Mouse (Mus musculus) liver, embryonic 11.5 days (tissue): ENCODE measurements around the gene Oprd1. TPM values are rescaled to one million over a fixed set of nuclear protein-coding genes. Genes with fewer than 3 reads are reported as not detected.

Source experiments
- ATAC-seq: fragments of 200-750 bp; cut with Nextera tagmentation; replicated peaks from 2 replicates; pipeline ENCODE4 v1.8.0; 2017; ENCODE audit warnings: moderate number of reproducible peaks, mild to moderate bottlenecking, moderate TSS enrichment, moderate library complexity; ENCODE audit not compliant: low FRiP score
- DNase-seq: peaks from one replicate; pipeline ENCODE4 v3.0.0-alpha.2; 2017; ENCODE audit warnings: low spot score
- H3K27ac ChIP-seq: fragments of 300-500 bp; sonication (generic); 2 replicates; pipeline ENCODE4 v1.5.1; 2014; ENCODE audit warnings: mild to moderate bottlenecking, low read depth, low read length, control low read depth
- H3K27me3 ChIP-seq: fragments of 300-500 bp; sonication (generic); replicated peaks from 2 replicates; pipeline ENCODE4 v1.6.1; 2014; ENCODE audit warnings: low read length, mixed read lengths; ENCODE audit not compliant: control insufficient read depth, insufficient read depth
- H3K36me3 ChIP-seq: fragments of 300-500 bp; sonication (generic); 2 replicates; pipeline ENCODE4 v1.6.1; 2014; ENCODE audit warnings: mild to moderate bottlenecking, low read length, moderate library complexity, mixed read lengths; ENCODE audit not compliant: control insufficient read depth, insufficient read depth
- H3K4me1 ChIP-seq: fragments of 300-500 bp; sonication (generic); replicated peaks from 2 replicates; pipeline ENCODE4 v1.6.1; 2014; ENCODE audit warnings: low read length, mixed read lengths; ENCODE audit not compliant: control insufficient read depth, insufficient read depth
- H3K4me2 ChIP-seq: fragments of 300-500 bp; sonication (generic); 2 replicates; pipeline ENCODE4 v1.6.1; 2014; ENCODE audit warnings: mild to moderate bottlenecking, control low read depth, moderate library complexity
- H3K4me3 ChIP-seq: fragments of 300-500 bp; sonication (generic); 2 replicates; pipeline ENCODE4 v1.5.1; 2014; ENCODE audit warnings: low read depth, low read length, control low read depth
- H3K9ac ChIP-seq: fragments of 300-500 bp; sonication (generic); 2 replicates; pipeline ENCODE4 v1.6.1; 2014; ENCODE audit warnings: low read depth, low read length, control low read depth
- H3K9me3 ChIP-seq: fragments of 300-500 bp; sonication (generic); 2 replicates; pipeline ENCODE4 v1.6.1; 2016; ENCODE audit warnings: low read length, inconsistent platforms, mixed read lengths; ENCODE audit not compliant: control insufficient read depth
- WGBS: fragments of 180-500 bp; shearing (Covaris S2); extraction: QIAGEN DNeasy Blood & Tissue Kit; methylation state at CpG from one replicate; pipeline ENCODE4 v1.1.7; 2014; 5-methylcytosine and 5-hydroxymethylcytosine counted together
- polyA plus RNA-seq: library from polyadenylated mRNA; unstranded; fragments of >200 nt; fragmentation: Nextera tagmentation; extraction: Ambion mirVana; gene quantifications from 2 replicates; pipeline ENCODE4 v1.2.1, GENCODE M21; 2014

Oprd1 gene
- polyA plus RNA-seq, 1 experiment from 2014 or later: 0.45 TPM

DNA sequence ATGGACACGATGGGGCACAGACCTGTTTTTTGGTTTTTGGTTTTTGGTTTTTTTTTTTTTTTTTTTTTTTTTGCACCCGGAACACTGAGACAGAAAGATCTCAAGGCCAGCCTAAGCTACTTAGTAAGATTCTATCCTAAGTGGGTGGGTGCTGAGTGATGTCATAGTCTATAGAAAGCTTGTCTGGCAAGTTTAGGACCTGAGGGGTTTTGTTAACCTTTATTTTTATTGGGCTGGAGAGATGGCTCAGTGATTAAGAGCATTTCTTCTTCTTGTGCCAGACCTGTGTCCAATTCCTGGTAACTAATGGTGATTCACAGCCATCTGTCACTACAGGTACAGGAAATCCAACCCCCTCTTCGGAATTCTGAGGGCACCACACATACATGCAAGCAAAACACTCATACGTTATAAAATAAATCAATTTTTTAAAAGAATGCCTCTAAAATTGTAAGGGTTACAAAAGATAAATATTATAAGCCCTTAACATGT, 63.7 kb downstream of the Oprd1 start:
- Histone ChIP-seq H3K4me2 (no peak overlapping the region), H3K4me3 (no peak overlapping the region), H3K9ac (no peak overlapping the region), H3K27me3 (no peaks in the 10 kb centered on the region), H3K27ac (no peak overlapping the region), H3K36me3 (no peaks in the 10 kb centered on the region), H3K4me1 (peaks cover 26% of the 10 kb centered on the region), H3K9me3 (no peaks in the 10 kb centered on the region)
- DNase-seq (no peak), ATAC-seq (no peak)
- 62% methylated on average over 4 of the region's 4 CpGs for WGBS

DNA sequence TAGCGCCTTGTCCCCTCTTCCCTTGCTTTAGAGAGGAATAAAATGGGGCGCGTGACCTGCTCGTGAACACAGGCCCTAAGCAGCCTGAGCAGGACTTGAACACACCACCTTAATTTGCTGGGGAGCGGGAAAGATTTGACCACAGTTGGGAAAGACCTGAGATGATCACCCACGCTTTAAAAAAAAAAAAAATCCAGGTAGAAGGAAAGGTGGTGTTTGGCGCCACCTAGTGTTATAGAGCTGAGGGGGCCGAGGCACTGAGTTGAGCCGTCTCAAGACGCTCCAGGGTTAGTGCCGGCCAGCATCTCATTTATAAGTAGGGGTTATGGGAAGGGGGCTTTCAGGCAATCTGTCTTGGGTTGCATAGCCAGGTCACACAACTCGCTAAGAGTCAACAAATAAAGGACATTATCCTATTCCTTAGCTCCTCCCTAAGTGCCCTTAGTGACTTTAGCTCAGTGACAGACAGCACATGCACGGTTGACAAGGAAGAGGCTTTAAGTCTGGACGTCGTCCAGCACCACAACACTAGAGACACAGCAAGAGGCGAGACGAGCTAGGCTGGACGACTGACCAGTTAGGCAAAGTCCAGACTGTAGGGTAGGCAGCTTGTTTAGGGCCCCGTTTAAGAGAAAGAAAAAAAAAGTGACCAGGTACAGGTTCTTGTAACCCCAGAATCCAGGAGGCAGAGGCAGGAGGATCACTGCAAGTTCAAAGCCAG, 64.6 kb downstream of the Oprd1 start:
- WGBS: 14% methylated on average over 19 of the region's 19 CpGs
- H3K4me3 ChIP-seq: no peak overlapping the region
- H3K27me3 ChIP-seq: no peaks in the 10 kb centered on the region
- ATAC-seq (no peak), DNase-seq (peak; percentile 69)
- H3K9me3 ChIP-seq: no peaks in the 10 kb centered on the region
- peaks cover 30% of the 10 kb centered on the region for H3K4me1 ChIP-seq
- no peaks in the 10 kb centered on the region for H3K36me3 ChIP-seq
- no peak overlapping the region for H3K27ac ChIP-seq
- peak overlapping the region; percentile 26; the same call in 1 of the 2 replicates for H3K4me2 ChIP-seq
- H3K9ac ChIP-seq: no peak overlapping the region

DNA sequence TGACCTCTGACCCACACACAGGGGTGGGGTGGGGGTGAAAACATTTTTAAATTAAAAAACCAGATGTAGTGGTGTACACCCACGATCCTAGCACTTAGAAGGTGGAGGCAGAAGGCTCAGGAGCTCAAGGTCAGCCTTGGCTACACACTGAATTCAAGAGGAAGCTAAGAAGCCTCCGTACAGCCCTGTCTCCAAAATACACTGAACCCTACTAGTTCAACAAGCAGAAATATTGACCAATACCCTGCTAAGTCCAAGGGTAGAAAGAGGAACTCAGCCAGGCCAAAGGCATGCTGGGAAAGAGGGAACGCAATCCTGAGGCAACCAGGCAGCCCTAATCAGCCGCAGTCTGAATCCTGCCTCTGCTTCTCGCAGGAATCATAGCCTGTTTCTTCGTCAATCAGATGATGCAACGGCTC, 66.0 kb downstream of the Oprd1 start:
- Histone ChIP-seq H3K4me1 (peaks cover 37% of the 10 kb centered on the region), H3K9ac (peak overlapping the region; percentile 27; the same call in 1 of the 2 replicates), H3K4me2 (peak overlapping the region; percentile 99), H3K9me3 (no peaks in the 10 kb centered on the region), H3K27me3 (no peaks in the 10 kb centered on the region), H3K4me3 (peak overlapping the region; percentile 7; the same call in 1 of the 2 replicates), H3K27ac (peak overlapping the region; percentile 100), H3K36me3 (no peaks in the 10 kb centered on the region)
- DNase-seq: no peak
- 32% methylated on average over 7 of the region's 7 CpGs for WGBS
- no peak for ATAC-seq

DNA sequence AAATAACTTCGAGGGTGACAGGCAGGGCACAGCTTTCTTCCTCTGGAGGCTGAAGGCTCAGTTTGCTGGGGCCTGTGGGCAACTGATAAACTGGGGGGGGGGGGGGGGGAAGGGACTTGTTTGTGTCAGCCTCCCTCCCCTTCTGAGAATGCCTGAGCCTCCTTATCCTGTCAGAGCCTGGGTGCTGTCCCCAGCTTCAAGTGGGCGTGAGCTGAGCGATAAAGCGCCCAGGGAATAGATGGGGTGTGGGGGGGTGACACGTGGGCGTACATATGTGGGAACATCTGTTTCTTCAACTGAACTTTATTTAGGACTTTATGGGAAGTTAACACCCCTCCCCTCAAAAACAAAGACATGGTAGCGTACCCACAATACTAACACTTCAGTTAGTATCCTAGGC, 66.8 kb downstream of the Oprd1 start:
- H3K9ac ChIP-seq: peak overlapping the region; percentile 76; the same call in 1 of the 2 replicates
- peak overlapping the region; percentile 99 for H3K4me2 ChIP-seq
- 22% methylated on average over 7 of the region's 7 CpGs for WGBS
- DNase-seq (peak; percentile 82), ATAC-seq (peak; percentile 62)
- H3K4me3 ChIP-seq: peak overlapping the region; percentile 43
- H3K9me3 ChIP-seq: no peaks in the 10 kb centered on the region
- H3K27ac ChIP-seq: peak overlapping the region; percentile 100
- 0 out of 2 replicates have a peak, but pooled peaks cover 2% of the 10 kb centered on the region for H3K36me3 ChIP-seq
- peaks cover 45% of the 10 kb centered on the region for H3K4me1 ChIP-seq
- no peaks in the 10 kb centered on the region for H3K27me3 ChIP-seq

DNA sequence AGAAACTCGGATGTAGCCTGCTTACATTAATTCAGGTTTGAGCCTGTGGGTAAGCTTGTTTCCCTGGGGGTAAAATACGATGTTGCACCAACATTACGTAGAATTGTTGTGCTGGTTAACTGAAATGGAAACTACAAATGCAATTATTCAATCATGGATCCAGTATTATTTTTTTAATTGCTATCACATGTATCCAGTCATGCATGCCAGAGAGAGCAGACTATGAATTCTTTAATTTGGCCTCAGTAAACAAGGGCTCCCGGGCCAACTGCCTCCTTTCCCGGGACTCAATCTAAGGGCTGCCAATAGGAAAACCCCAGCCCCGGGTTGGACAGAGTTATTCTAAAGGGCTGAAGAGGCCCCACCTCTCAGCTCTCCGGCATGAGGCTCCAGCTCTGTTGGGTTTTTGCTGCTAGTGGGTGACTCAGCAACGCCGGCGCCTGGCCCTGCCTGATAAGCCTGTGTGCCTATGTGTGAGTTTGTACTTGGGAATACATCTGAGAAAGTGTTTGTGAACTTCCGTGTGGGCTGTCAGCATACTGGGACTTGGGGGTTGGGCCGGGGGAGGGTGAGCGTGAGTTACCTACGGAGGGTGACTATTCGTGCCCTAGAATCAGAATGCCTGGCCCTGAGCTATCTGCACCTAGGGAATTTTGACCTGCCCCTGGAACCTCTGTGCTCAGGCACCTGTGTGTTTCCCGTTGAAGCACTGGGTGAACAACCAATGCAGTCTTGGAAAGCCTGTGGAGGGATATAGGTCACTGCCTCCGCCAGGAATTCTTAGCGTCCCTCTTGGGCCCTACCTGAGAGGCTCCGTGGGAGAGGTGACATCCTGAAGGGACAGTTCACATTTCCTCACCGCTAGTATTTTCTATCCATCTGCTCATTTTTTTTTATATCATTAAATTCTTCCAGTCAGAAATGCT, 67.5 kb downstream of the Oprd1 start:
- WGBS: 13% methylated on average over 20 of the region's 20 CpGs
- peaks cover 8% of the 10 kb centered on the region; the same call in 1 of the 2 replicates for H3K36me3 ChIP-seq
- peak; percentile 88 for DNase-seq
- H3K4me1 ChIP-seq: peaks cover 52% of the 10 kb centered on the region
- H3K27ac ChIP-seq: peak overlapping the region; percentile 100
- peak; percentile 76 for ATAC-seq
- no peaks in the 10 kb centered on the region for H3K27me3 ChIP-seq
- H3K9me3 ChIP-seq: no peaks in the 10 kb centered on the region
- peak overlapping the region; percentile 43 for H3K4me3 ChIP-seq
- peak overlapping the region; percentile 99 for H3K4me2 ChIP-seq
- peak overlapping the region; percentile 76 for H3K9ac ChIP-seq

DNA sequence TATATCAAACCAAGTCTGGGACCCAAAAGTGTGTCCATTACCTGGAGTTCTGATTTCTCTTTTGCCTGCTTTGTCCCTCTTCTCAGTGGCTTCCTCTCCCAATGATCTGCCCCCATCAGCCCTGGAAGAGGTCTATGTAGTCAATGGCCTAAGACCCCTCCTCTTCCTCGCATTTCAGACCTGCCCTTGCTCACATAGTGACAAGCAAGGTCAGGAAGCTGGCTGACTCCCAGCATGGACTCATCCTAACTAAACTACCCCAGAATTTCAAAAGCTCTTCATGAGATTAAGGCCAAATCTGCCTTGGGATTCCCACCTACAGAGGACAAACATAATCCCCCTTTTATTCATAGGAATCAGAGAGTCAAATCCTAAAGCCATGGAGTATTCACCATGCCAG, 68.5 kb downstream of the Oprd1 start:
- Histone ChIP-seq H3K9ac (peak overlapping the region; percentile 59), H3K9me3 (no peaks in the 10 kb centered on the region), H3K4me3 (peak overlapping the region; percentile 76; the same call in 1 of the 2 replicates), H3K4me2 (peak overlapping the region; percentile 99), H3K4me1 (peaks cover 61% of the 10 kb centered on the region), H3K36me3 (peaks cover 11% of the 10 kb centered on the region), H3K27ac (peak overlapping the region; percentile 100), H3K27me3 (no peaks in the 10 kb centered on the region)
- WGBS: 33% methylated on average over 1 of the region's 1 CpGs
- ATAC-seq (no peak), DNase-seq (no peak)

DNA sequence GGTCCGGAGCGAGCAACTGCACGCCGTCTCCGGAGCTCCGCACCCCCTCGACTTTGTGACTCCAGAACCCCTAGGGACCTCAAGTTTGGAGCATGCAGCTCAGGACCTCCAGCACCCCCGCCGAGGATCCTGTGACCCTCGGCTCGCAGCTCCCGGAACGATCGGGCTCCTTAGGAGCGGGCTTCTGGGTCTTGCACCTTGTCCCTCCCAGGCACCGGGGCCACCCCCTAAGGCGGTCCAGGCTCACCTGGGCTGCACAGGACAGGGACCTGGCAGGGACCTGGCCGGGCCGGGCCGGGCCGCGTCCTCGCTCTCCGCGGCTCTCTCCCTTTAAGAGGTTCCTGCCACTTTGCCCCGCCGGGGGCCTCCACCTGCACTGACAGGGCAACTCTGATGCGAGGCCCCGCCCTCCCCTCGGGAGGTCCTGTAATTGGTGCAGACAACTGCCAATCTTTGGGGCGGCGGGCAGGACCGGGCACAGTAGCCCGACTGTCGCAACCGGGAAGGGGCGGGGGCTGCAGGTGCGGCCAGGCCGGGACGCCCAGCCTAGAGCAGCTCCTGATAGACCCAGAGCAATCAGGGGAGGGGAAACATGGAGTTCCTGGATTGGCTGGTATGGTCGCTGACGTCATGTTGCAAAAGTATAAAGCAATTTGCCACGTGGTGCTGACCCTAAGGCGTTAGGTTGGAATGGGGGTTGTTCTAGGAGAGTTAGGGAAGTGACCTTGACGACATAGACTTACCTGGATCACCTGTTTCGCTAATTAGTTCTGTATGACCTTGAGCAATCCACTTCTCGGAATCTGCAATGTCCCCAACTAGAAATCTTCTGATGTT, 69.1 kb downstream of the Oprd1 start, which contains the start of gene Epb41:
TSS of gene Epb41 (minus strand) at position 389 of the 837 bp plus-strand sequence.
- peak within 1 kb of the TSS; percentile 93 for H3K9ac ChIP-seq
- peak; percentile 89 for ATAC-seq

More for the DNA sequence above, 69.1 kb downstream of the Oprd1 start, which contains the start of gene Epb41:
- peaks cover 11% of the 10 kb centered on the region for H3K36me3 ChIP-seq
- DNase-seq: peak; percentile 100
- H3K27ac ChIP-seq: peak within 1 kb of the TSS; percentile 100
- H3K4me3 ChIP-seq: peak within 1 kb of the TSS; percentile 76
- H3K9me3 ChIP-seq: no peaks in the 10 kb centered on the region
- H3K4me2 ChIP-seq: peak within 1 kb of the TSS; percentile 99
- 1% methylated on average over 47 of the region's 47 CpGs for WGBS
- peaks cover 65% of the 10 kb centered on the region for H3K4me1 ChIP-seq
- H3K27me3 ChIP-seq: no peaks in the 10 kb centered on the region
